Mouse (Mus musculus) spleen, postnatal 36 days (tissue): Measurements from ENCODE around the gene Kcnip4.

ENCODE experiments used
- DNase-seq, 2 experiments: peaks; one replicate each; pipeline ENCODE4 v3.0.0; 2022; ENCODE audit warnings: low spot score in 2 of 2, mixed read lengths in 1 of 2

Gene Kcnip4

GRCm38 (mm10) chr5:48419741-48420140 is 1105.0 kb downstream of the Kcnip4 start:
- DNase-seq = no peak

DNA sequence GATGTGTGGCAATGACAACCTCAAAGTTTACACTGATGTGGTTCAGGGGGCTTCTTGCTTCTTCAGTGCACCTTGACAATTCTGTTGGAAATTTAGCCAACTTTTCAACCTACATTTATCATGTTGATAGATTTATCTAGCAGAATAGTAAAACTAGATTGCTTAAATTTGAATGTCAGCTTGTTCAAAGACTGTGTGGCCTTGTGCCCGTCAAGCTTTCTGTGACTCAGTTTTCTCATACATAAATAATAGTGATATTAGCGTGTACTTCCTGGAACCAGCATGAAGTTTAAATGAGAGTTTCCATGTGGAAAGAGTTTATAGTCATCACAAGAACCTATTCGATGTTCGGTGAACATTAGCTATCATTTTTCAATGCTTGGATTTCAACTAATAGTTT is 1112.4 kb downstream of the Kcnip4 start:
- no peak for DNase-seq

- DNase-seq = no peak
These were observed 1113.2 kb downstream of the Kcnip4 start for GRCm38 (mm10) chr5:48411462-48411861.

DNA sequence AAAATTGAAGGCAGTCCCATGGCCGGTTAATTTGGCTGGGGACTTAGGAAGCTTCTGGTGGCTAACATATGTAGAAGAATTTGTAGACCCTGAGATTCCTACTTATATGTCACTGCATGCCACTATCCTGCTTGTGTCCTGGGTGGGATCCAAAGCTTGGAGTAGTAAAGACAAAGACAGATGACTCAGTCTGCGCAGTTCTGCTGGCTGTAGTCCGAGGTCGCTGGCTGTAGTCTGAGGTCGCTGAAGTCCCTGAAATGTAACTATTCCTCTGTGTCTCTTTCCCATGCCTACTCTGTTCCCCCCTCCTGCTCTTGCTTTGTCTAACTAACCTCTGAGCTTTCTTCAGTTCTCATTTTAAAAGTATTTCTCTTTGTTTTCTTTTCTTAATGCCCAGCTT is 1114.4 kb downstream of the Kcnip4 start:
- DNase-seq = no peak

GRCm38 (mm10) chr5:48408276-48408675 is 1116.4 kb downstream of the Kcnip4 start:
- no peak for DNase-seq

- no peak for DNase-seq
These were observed 1122.2 kb downstream of the Kcnip4 start for GRCm38 (mm10) chr5:48402497-48402896.

- peak; percentile 90 to 93 for DNase-seq
These were observed 1152.6 kb downstream of the Kcnip4 start for GRCm38 (mm10) chr5:48371890-48372766.

GRCm38 (mm10) chr5:48349309-48349708 is 1175.4 kb downstream of the Kcnip4 start:
- peak; percentile 6 to 10 for DNase-seq

GRCm38 (mm10) chr5:48345983-48346648 is 1178.6 kb downstream of the Kcnip4 start:
- DNase-seq = no peak

DNA sequence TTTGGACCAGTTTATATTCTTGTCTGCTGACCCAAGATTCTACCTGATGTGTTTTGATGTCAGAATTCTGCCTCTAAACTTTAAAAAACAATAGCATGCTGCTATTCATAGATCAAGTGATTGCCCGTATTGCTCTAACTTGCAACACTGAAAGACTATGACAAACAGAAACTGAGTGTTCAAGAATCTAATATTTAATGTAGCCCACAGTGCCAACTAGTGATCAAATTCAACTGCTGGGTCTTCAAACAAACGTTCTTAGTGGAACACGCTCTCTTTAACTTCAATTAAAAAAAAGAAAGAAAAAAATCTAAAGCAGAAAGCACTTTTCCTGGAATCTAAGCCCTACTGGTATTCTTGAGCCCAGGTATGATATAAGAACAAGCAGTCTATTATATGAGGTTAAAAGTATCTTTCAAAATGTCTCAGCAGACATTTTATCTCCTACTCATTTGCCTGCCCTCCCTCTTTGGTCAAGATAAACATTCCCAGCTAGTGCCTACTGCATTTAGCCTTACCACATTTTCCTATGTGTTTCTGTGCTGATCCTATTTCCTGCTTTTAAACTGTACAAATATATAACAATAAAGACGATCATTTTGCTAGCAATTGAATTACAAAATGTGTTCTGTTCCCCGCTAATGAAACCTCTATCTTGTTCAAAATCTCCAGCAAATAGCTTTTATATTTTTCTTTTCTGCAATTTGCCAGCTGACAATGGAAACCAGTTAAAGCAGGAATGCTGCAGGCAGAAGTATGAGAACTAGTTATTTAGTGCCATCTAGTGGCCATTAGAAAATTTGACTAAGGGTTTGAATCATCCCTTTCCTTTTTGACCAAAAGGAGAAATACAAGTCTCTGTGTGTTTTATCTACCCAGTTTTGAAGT is 1179.4 kb downstream of the Kcnip4 start:
- DNase-seq = no peak

DNA sequence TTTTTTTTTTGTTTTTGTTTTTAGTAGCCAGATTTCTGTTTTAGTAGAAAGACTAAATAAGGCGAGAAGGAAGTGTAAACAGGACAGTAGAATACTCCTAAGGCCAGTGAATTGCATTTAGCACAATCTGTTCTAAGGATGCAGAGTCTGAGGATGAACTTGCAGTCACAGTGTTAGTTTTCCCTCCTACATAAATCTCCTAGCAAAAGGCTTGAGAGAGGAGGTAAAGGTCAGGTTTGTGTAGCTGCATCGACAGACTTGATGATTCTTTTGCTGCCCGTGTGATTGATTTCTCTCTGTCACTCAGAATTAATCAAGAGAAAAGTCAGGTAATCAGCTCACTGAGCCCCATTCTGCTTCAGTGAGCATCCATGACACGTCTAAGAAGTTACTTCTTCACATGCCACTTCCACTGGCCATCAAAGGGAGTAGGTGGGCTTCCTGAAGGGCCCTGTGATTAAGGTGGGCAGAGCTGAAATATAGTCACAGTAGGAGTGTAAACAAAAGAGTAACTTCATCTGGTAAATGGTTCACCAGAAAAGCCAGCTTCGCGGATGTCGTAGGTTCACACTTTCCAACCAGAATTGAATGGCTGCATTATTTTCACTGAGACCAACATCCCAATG is 1183.8 kb downstream of the Kcnip4 start:
- DNase-seq = no peak
